Mouse (Mus musculus): ENCODE measurements around the gene Txk. TPM values are rescaled to one million over a fixed set of nuclear protein-coding genes. Genes with fewer than 3 reads are reported as not detected.

The Txk gene
- polyA plus RNA-seq, 1 experiment from 2014 or later = 0.21 TPM

- WGBS = 88% methylated on average over 7 of the region's 7 CpGs
- ATAC-seq (ENCODE audit: low read depth) = no peak
- H3K4me3 ChIP-seq (ENCODE audit: low read length) = no peak overlapping the region
- no peak overlapping the region for H3K27ac ChIP-seq (ENCODE audit: low read length)
- H3K9me3 ChIP-seq (ENCODE audit: control insufficient read depth, low read length) = no peaks in the 10 kb centered on the region
- no peak overlapping the region for H3K9ac ChIP-seq (ENCODE audit: low read length)
- no peaks in the 10 kb centered on the region for H3K27me3 ChIP-seq (ENCODE audit: control insufficient read depth, insufficient read depth, low read depth, low read length)
- H3K4me1 ChIP-seq (replicated peaks; ENCODE audit: control insufficient read depth, insufficient read depth, low read length) = no peaks in the 10 kb centered on the region
- H3K4me2 ChIP-seq (ENCODE audit: low read depth, low read length) = no peak overlapping the region
- no peaks in the 10 kb centered on the region for H3K36me3 ChIP-seq (ENCODE audit: control insufficient read depth, insufficient read depth, low read length)
These were observed 30.5 kb upstream of the Txk start for GRCm38 (mm10) chr5:72783123-72783522.

DNA sequence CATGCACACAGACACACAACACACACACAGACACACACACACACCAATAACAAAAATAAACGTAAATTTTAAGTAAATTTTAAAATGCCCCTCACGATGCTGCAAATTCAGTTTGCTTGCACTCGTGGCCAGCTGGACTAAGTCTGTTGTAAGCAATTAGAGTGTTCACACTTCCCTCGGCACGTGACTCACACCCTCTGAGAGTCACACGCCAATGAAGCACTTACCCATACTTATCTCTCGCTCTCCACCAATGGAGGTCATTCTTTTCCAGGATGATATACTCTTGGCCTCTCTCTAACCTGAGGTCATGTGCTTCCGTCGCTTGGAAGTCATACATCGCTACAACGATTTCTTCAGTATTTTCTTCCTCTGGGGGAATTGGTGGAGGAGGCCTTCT lies 29.2 kb upstream of the Txk start:
- H3K9me3 ChIP-seq (ENCODE audit: control insufficient read depth, low read length) = no peaks in the 10 kb centered on the region
- H3K9ac ChIP-seq (ENCODE audit: low read length) = no peak overlapping the region
- H3K4me3 ChIP-seq (ENCODE audit: low read length) = no peak overlapping the region
- no peaks in the 10 kb centered on the region for H3K27me3 ChIP-seq (ENCODE audit: control insufficient read depth, insufficient read depth, low read depth, low read length)
- no peaks in the 10 kb centered on the region for H3K36me3 ChIP-seq (ENCODE audit: control insufficient read depth, insufficient read depth, low read length)
- no peak overlapping the region for H3K4me2 ChIP-seq (ENCODE audit: low read depth, low read length)
- ATAC-seq (ENCODE audit: low read depth) = no peak
- no peak overlapping the region for H3K27ac ChIP-seq (ENCODE audit: low read length)
- H3K4me1 ChIP-seq (replicated peaks; ENCODE audit: control insufficient read depth, insufficient read depth, low read length) = no peaks in the 10 kb centered on the region
- WGBS = 65% methylated on average over 11 of the region's 11 CpGs

DNA sequence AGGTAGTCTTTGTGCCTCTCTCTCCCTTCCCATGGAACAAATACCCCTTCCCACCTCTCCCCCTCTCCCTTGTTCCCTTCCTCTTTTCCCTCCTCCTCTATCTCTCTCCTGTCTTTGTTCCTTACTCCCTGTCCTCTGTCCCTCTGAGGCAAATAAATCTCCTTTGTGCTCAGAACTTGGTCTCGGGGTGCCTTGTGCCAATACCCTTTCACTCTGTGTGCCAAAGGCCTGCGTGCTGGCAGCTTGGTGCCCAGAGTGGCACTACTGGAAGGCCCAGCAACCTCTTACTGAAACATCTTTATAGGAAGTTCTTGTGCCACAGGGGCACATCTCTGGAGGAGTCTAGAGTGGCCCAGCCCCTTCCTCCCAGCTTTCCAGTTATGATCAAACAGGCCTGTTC lies 24.0 kb upstream of the Txk start:
- ATAC-seq (ENCODE audit: low read depth) = no peak
- WGBS = 81% methylated on average over 2 of the region's 2 CpGs

GRCm38 (mm10) chr5:72776127-72776526 lies 23.6 kb upstream of the Txk start:
- WGBS = 60% methylated on average over 2 of the region's 2 CpGs
- no peak for ATAC-seq (ENCODE audit: low read depth)
- H3K27ac ChIP-seq (ENCODE audit: low read length) = no peak overlapping the region
- H3K9me3 ChIP-seq (ENCODE audit: control insufficient read depth, low read length) = no peaks in the 10 kb centered on the region
- no peak overlapping the region for H3K4me2 ChIP-seq (ENCODE audit: low read depth, low read length)
- no peak overlapping the region for H3K9ac ChIP-seq (ENCODE audit: low read length)
- H3K4me1 ChIP-seq (replicated peaks; ENCODE audit: control insufficient read depth, insufficient read depth, low read length) = no peaks in the 10 kb centered on the region
- H3K27me3 ChIP-seq (ENCODE audit: control insufficient read depth, insufficient read depth, low read depth, low read length) = no peaks in the 10 kb centered on the region
- H3K4me3 ChIP-seq (ENCODE audit: low read length) = no peak overlapping the region
- H3K36me3 ChIP-seq (ENCODE audit: control insufficient read depth, insufficient read depth, low read length) = no peaks in the 10 kb centered on the region

More for the DNA sequence above, 24.0 kb upstream of the Txk start:
- no peaks in the 10 kb centered on the region for H3K27me3 ChIP-seq (ENCODE audit: control insufficient read depth, insufficient read depth, low read depth, low read length)
- H3K36me3 ChIP-seq (ENCODE audit: control insufficient read depth, insufficient read depth, low read length) = no peaks in the 10 kb centered on the region
- no peaks in the 10 kb centered on the region for H3K9me3 ChIP-seq (ENCODE audit: control insufficient read depth, low read length)
- H3K27ac ChIP-seq (ENCODE audit: low read length) = no peak overlapping the region
- H3K4me3 ChIP-seq (ENCODE audit: low read length) = no peak overlapping the region
- H3K4me2 ChIP-seq (ENCODE audit: low read depth, low read length) = no peak overlapping the region
- no peaks in the 10 kb centered on the region for H3K4me1 ChIP-seq (replicated peaks; ENCODE audit: control insufficient read depth, insufficient read depth, low read length)
- no peak overlapping the region for H3K9ac ChIP-seq (ENCODE audit: low read length)

- Histone ChIP-seq H3K27me3 (ENCODE audit: control insufficient read depth, insufficient read depth, low read depth, low read length) (no peaks in the 10 kb centered on the region), H3K9ac (ENCODE audit: low read length) (no peak overlapping the region), H3K4me2 (ENCODE audit: low read depth, low read length) (no peak overlapping the region), H3K9me3 (ENCODE audit: control insufficient read depth, low read length) (no peaks in the 10 kb centered on the region), H3K36me3 (ENCODE audit: control insufficient read depth, insufficient read depth, low read length) (no peaks in the 10 kb centered on the region), H3K4me3 (ENCODE audit: low read length) (no peak overlapping the region), H3K27ac (ENCODE audit: low read length) (no peak overlapping the region), H3K4me1 (replicated peaks; ENCODE audit: control insufficient read depth, insufficient read depth, low read length) (no peaks in the 10 kb centered on the region)
- ATAC-seq (ENCODE audit: low read depth) = no peak
- WGBS = 28% methylated on average over 6 of the region's 6 CpGs
These were observed 17.3 kb upstream of the Txk start for GRCm38 (mm10) chr5:72769841-72770240.

GRCm38 (mm10) chr5:72763546-72763945 lies 11.0 kb upstream of the Txk start:
- no peak overlapping the region for H3K27ac ChIP-seq (ENCODE audit: low read length)
- no peak for ATAC-seq (ENCODE audit: low read depth)
- WGBS = 83% methylated on average over 5 of the region's 5 CpGs

DNA sequence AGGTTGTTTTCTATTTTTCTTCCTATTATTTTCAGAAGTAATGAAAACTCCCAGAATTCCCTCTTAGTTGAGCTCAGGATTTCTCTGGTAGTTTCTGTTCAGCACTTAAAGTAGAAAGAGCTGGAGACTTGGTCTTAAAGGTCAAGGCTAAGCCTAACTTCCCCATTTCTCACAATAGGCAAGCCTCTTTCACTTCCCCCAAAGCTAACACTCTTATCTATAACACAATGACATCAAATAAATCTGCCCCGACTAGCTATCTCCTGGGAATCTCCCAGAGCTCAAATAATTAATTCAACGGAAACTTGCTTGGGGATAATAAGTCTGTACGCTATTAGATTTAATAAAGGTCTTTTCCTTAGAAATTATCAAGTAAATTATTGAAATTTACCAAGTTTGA lies 10.4 kb upstream of the Txk start:
- Histone ChIP-seq H3K27ac (ENCODE audit: low read length) (no peak overlapping the region), H3K4me3 (ENCODE audit: low read length) (no peak overlapping the region), H3K9ac (ENCODE audit: low read length) (no peak overlapping the region), H3K9me3 (ENCODE audit: control insufficient read depth, low read length) (no peaks in the 10 kb centered on the region), H3K27me3 (ENCODE audit: control insufficient read depth, insufficient read depth, low read depth, low read length) (no peaks in the 10 kb centered on the region), H3K4me1 (replicated peaks; ENCODE audit: control insufficient read depth, insufficient read depth, low read length) (no peaks in the 10 kb centered on the region), H3K36me3 (ENCODE audit: control insufficient read depth, insufficient read depth, low read length) (no peaks in the 10 kb centered on the region), H3K4me2 (ENCODE audit: low read depth, low read length) (no peak overlapping the region)
- 38% methylated on average over 3 of the region's 3 CpGs for WGBS
- no peak for ATAC-seq (ENCODE audit: low read depth)

More at GRCm38 (mm10) chr5:72763546-72763945, 11.0 kb upstream of the Txk start:
- Histone ChIP-seq H3K4me3 (ENCODE audit: low read length) (no peak overlapping the region), H3K4me1 (replicated peaks; ENCODE audit: control insufficient read depth, insufficient read depth, low read length) (no peaks in the 10 kb centered on the region), H3K36me3 (ENCODE audit: control insufficient read depth, insufficient read depth, low read length) (no peaks in the 10 kb centered on the region), H3K4me2 (ENCODE audit: low read depth, low read length) (no peak overlapping the region), H3K9ac (ENCODE audit: low read length) (no peak overlapping the region), H3K9me3 (ENCODE audit: control insufficient read depth, low read length) (no peaks in the 10 kb centered on the region), H3K27me3 (ENCODE audit: control insufficient read depth, insufficient read depth, low read depth, low read length) (no peaks in the 10 kb centered on the region)

DNA sequence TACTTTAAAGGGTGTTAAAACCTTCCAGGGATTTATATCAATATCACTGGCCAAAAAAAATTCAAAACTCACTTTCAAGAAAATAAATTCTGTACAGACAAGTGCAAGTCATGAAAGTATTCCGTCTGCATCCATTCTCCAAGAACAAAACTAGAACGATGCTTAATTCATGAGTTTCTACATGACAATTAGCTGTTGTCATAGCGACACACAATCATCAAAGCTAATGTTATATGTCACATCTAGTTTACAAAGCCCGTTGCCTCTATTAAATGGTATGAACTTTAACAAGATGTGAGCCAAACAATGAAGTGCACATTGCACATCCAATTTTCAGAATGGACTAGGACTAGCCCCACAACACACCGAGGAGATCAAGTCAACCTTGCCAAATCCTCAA lies 9.2 kb upstream of the Txk start:
- ATAC-seq (ENCODE audit: low read depth) = no peak
- 87% methylated on average over 5 of the region's 5 CpGs for whole genome bisulfite sequencing
- H3K9ac ChIP-seq (ENCODE audit: low read length) = no peak overlapping the region

GRCm38 (mm10) chr5:72761237-72761636 lies 8.7 kb upstream of the Txk start:
- no peaks in the 10 kb centered on the region for H3K36me3 ChIP-seq (ENCODE audit: control insufficient read depth, insufficient read depth, low read length)
- no peak for ATAC-seq (ENCODE audit: low read depth)
- H3K4me1 ChIP-seq (replicated peaks; ENCODE audit: control insufficient read depth, insufficient read depth, low read length) = no peaks in the 10 kb centered on the region
- H3K4me2 ChIP-seq (ENCODE audit: low read depth, low read length) = no peak overlapping the region
- H3K4me3 ChIP-seq (ENCODE audit: low read length) = no peak overlapping the region
- H3K9ac ChIP-seq (ENCODE audit: low read length) = no peak overlapping the region
- no peaks in the 10 kb centered on the region for H3K27me3 ChIP-seq (ENCODE audit: control insufficient read depth, insufficient read depth, low read depth, low read length)
- 44% methylated on average over 5 of the region's 5 CpGs for WGBS
- no peaks in the 10 kb centered on the region for H3K9me3 ChIP-seq (ENCODE audit: control insufficient read depth, low read length)
- no peak overlapping the region for H3K27ac ChIP-seq (ENCODE audit: low read length)

More for the DNA sequence above, 9.2 kb upstream of the Txk start:
- Histone ChIP-seq H3K9me3 (ENCODE audit: control insufficient read depth, low read length) (no peaks in the 10 kb centered on the region), H3K4me3 (ENCODE audit: low read length) (no peak overlapping the region), H3K36me3 (ENCODE audit: control insufficient read depth, insufficient read depth, low read length) (no peaks in the 10 kb centered on the region), H3K27ac (ENCODE audit: low read length) (no peak overlapping the region), H3K27me3 (ENCODE audit: control insufficient read depth, insufficient read depth, low read depth, low read length) (no peaks in the 10 kb centered on the region), H3K4me1 (replicated peaks; ENCODE audit: control insufficient read depth, insufficient read depth, low read length) (no peaks in the 10 kb centered on the region), H3K4me2 (ENCODE audit: low read depth, low read length) (no peak overlapping the region)

Measured in lung, embryonic 16.5 days (tissue).